Mouse (Mus musculus): ENCODE data around the gene Mybpc2.

The Mybpc2 gene

GRCm38 (mm10) chr7:44463556-44464225, 60.8 kb downstream of the Mybpc2 start:
- DNase-seq (ENCODE audit: low read depth, low spot score): no peak

GRCm38 (mm10) chr7:44463056-44463425, 61.4 kb downstream of the Mybpc2 start:
- DNase-seq (ENCODE audit: low read depth, low spot score): no peak

- DNase-seq (ENCODE audit: low read depth, low spot score): no peak
Measured at GRCm38 (mm10) chr7:44462218-44463055, 62.0 kb downstream of the Mybpc2 start.

- no peak for DNase-seq (ENCODE audit: low read depth, low spot score)
Measured at GRCm38 (mm10) chr7:44461503-44462217, 62.8 kb downstream of the Mybpc2 start.

GRCm38 (mm10) chr7:44460767-44461502, 63.5 kb downstream of the Mybpc2 start:
- no peak for DNase-seq (ENCODE audit: low read depth, low spot score)

- DNase-seq (ENCODE audit: low read depth, low spot score): no peak
Measured at GRCm38 (mm10) chr7:44460067-44460466, 64.4 kb downstream of the Mybpc2 start.

GRCm38 (mm10) chr7:44456302-44456701, 68.2 kb downstream of the Mybpc2 start:
- DNase-seq (ENCODE audit: low read depth, low spot score): no peak

GRCm38 (mm10) chr7:44453256-44453655, 71.2 kb downstream of the Mybpc2 start:
- DNase-seq (ENCODE audit: low read depth, low spot score): no peak
